Mouse (Mus musculus): ENCODE results near the gene Dot1l. TPM values are rescaled to one million over a fixed set of nuclear protein-coding genes. Genes with fewer than 3 reads are reported as not detected.

Gene Dot1l
- polyA plus RNA-seq, 1 experiment from 2014 or later: 28.2 TPM

DNA sequence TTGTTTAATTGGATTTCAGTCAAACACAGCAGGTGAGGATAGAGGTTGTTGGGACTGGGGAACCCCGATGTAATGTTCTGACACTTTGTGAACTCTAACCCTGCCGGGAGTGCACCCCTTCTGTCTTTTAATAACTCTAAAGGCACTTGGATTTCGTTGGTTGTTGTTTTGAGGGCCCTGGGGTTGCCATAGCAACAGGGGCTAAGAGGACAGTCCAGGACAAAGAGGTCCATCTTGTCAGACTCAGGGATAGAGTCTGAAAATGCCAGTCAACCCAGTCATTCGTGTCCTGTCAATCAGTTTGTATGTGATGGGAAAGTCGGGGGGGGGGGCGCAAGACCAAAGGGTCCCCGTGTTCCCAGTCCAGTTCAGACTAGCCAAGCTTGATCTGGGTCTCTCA is 77.8 kb downstream of the Dot1l start:
- H3K4me1 ChIP-seq (replicated peaks; ENCODE audit: control insufficient read depth, insufficient read depth, low read length): peaks cover 34% of the 10 kb centered on the region
- ATAC-seq (replicated peaks; ENCODE audit: low FRiP score): no peak

DNA sequence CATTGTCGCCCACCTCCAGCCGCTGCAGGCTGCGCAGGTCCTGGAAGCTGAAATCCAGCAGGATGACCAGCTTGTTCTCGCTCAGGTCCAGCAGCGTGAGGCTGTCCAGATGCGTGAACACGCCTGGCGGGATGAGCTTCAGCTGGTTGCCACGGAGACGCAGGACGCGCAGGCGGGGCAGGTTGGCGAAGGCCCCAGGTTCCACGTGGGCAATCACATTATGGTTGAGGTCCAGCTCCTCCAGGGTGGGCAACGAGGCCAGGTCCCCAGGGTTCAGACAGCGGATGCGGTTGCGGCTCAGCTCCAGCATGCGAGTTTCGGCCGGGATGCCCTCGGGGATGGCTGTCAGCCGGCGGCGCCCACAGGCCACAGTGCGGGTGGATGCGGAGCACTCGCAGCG is 80.6 kb downstream of the Dot1l start:
- 0 out of 2 replicates have a peak overlapping the region, but pooled peaks have one; percentile 8 for H3K4me3 ChIP-seq (ENCODE audit: low read depth, low read length)
- no peak for DNase-seq (ENCODE audit: low spot score)
- no peaks in the 10 kb centered on the region for H3K9me3 ChIP-seq (ENCODE audit: control insufficient read depth, low read length)
- no peak overlapping the region for H3K27ac ChIP-seq (ENCODE audit: low read depth, low read length)
- H3K4me2 ChIP-seq: no peak overlapping the region
- peaks cover 12% of the 10 kb centered on the region for H3K4me1 ChIP-seq (replicated peaks; ENCODE audit: control insufficient read depth, insufficient read depth, low read length)
- WGBS: 48% methylated on average over 30 of the region's 30 CpGs
- H3K36me3 ChIP-seq (ENCODE audit: control insufficient read depth, insufficient read depth, low read length): no peaks in the 10 kb centered on the region; the same call in 1 of the 2 replicates
- 0 out of 2 replicates have a peak overlapping the region, but pooled peaks have one; percentile 34 for H3K9ac ChIP-seq (ENCODE audit: low read depth, low read length)
- ATAC-seq (replicated peaks; ENCODE audit: low FRiP score): no peak
- peaks cover 59% of the 10 kb centered on the region for H3K27me3 ChIP-seq (replicated peaks; ENCODE audit: control insufficient read depth, insufficient read depth, low read length)

More for the DNA sequence above, 77.8 kb downstream of the Dot1l start:
- Histone ChIP-seq H3K4me3 (ENCODE audit: low read depth, low read length) (no peak overlapping the region), H3K27ac (ENCODE audit: low read depth, low read length) (no peak overlapping the region), H3K27me3 (replicated peaks; ENCODE audit: control insufficient read depth, insufficient read depth, low read length) (peaks cover 51% of the 10 kb centered on the region), H3K36me3 (ENCODE audit: control insufficient read depth, insufficient read depth, low read length) (peaks cover 12% of the 10 kb centered on the region), H3K9me3 (ENCODE audit: control insufficient read depth, low read length) (no peaks in the 10 kb centered on the region), H3K4me2 (no peak overlapping the region), H3K9ac (ENCODE audit: low read depth, low read length) (no peak overlapping the region)
- no peak for DNase-seq (ENCODE audit: low spot score)
- 75% methylated on average over 7 of the region's 7 CpGs for WGBS

DNA sequence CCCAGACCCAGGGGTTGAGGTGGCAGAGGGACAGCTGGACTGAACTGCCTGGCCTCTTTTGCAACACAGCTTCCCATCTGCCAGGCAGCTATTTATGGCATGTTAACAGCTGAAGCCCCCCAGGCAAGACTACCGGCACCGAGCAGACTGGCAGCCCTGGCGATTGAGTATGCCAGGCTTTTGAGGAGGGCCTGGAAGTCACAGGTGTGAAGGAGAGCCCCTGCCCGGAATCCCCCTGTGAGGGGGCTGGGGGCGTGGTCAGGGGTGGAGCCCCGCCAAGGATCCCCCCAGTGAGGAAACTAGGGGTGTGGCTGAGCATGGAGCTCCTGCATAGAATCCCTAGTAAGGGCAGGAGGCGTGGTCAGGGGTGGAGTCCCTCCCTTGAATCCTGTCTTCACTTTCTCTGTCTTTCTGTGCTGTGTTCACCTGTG is 82.0 kb downstream of the Dot1l start:
- no peak overlapping the region for H3K27ac ChIP-seq (ENCODE audit: low read depth, low read length)
- H3K36me3 ChIP-seq (ENCODE audit: control insufficient read depth, insufficient read depth, low read length): no peaks in the 10 kb centered on the region; the same call in 1 of the 2 replicates
- no peak overlapping the region for H3K4me3 ChIP-seq (ENCODE audit: low read depth, low read length)
- H3K9me3 ChIP-seq (ENCODE audit: control insufficient read depth, low read length): no peaks in the 10 kb centered on the region
- H3K4me2 ChIP-seq: no peak overlapping the region
- no peak overlapping the region for H3K9ac ChIP-seq (ENCODE audit: low read depth, low read length)
- H3K4me1 ChIP-seq (replicated peaks; ENCODE audit: control insufficient read depth, insufficient read depth, low read length): no peaks in the 10 kb centered on the region
- no peak for DNase-seq (ENCODE audit: low spot score)
- H3K27me3 ChIP-seq (replicated peaks; ENCODE audit: control insufficient read depth, insufficient read depth, low read length): peaks cover 71% of the 10 kb centered on the region
- 50% methylated on average over 7 of the region's 7 CpGs for WGBS
- no peak; the same call in 1 of the 2 replicates for ATAC-seq (replicated peaks; ENCODE audit: low FRiP score)

DNA sequence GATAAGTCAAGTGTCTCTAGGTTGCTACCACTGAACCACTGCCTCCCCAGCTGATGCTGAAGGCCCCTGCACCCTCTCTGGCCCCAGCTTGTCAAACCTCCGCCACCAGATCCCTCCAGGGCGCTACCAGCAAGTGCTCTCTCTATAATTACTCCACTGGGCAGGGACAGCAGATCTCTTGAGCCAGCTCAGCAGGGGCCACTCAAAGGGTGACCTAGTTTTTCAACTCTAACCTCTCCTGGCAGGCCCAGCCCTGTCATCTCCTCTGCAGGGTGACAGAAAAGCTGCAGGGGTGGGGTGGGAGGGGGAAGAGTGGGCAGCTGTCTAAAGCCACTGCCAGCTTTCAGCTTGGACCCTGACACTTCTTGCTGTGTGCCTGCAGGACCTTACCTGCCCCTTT is 82.8 kb downstream of the Dot1l start:
- H3K9me3 ChIP-seq (ENCODE audit: control insufficient read depth, low read length): no peaks in the 10 kb centered on the region
- DNase-seq (ENCODE audit: low spot score) (no peak), ATAC-seq (replicated peaks; ENCODE audit: low FRiP score) (no peak)
- peaks cover 76% of the 10 kb centered on the region for H3K27me3 ChIP-seq (replicated peaks; ENCODE audit: control insufficient read depth, insufficient read depth, low read length)
- no peaks in the 10 kb centered on the region for H3K36me3 ChIP-seq (ENCODE audit: control insufficient read depth, insufficient read depth, low read length)
- H3K4me2 ChIP-seq: no peak overlapping the region
- WGBS: 30% methylated on average over 2 of the region's 2 CpGs
- no peaks in the 10 kb centered on the region for H3K4me1 ChIP-seq (replicated peaks; ENCODE audit: control insufficient read depth, insufficient read depth, low read length)
- H3K27ac ChIP-seq (ENCODE audit: low read depth, low read length): no peak overlapping the region
- no peak overlapping the region for H3K9ac ChIP-seq (ENCODE audit: low read depth, low read length)
- no peak overlapping the region for H3K4me3 ChIP-seq (ENCODE audit: low read depth, low read length)

- H3K9ac ChIP-seq (ENCODE audit: low read depth, low read length): no peak overlapping the region
- H3K4me2 ChIP-seq: no peak overlapping the region
- H3K9me3 ChIP-seq (ENCODE audit: control insufficient read depth, low read length): no peaks in the 10 kb centered on the region
- H3K27me3 ChIP-seq (replicated peaks; ENCODE audit: control insufficient read depth, insufficient read depth, low read length): peaks cover 77% of the 10 kb centered on the region
- no peaks in the 10 kb centered on the region for H3K36me3 ChIP-seq (ENCODE audit: control insufficient read depth, insufficient read depth, low read length)
- no peak overlapping the region for H3K4me3 ChIP-seq (ENCODE audit: low read depth, low read length)
- 67% methylated on average over 2 of the region's 2 CpGs for WGBS
- DNase-seq (ENCODE audit: low spot score): no peak
- no peak overlapping the region for H3K27ac ChIP-seq (ENCODE audit: low read depth, low read length)
- no peak for ATAC-seq (replicated peaks; ENCODE audit: low FRiP score)
- H3K4me1 ChIP-seq (replicated peaks; ENCODE audit: control insufficient read depth, insufficient read depth, low read length): no peaks in the 10 kb centered on the region
These were observed 83.4 kb downstream of the Dot1l start for GRCm38 (mm10) chr10:80838346-80838912.

DNA sequence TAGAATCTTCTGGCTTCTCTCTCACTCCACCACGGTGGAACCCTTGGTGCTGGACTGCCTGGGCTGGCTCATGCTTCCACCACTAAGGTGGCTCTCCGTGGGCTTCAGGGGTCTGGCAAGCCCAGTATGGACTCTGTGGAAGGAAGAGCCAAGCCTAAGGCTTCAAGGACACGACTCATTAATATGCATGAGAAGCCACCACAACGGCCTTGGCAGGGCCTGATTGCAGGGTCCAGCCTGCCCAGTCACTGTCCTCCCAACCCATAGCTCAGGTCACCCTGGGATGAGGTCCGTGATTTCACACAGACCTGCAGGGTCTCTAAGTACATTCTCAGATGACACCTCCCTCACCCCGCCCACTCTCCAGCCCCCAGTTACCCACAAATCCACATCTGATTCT is 84.8 kb downstream of the Dot1l start:
- WGBS: 58% methylated on average over 6 of the region's 6 CpGs
- H3K4me3 ChIP-seq (ENCODE audit: low read depth, low read length): no peak overlapping the region
- 0 out of 2 replicates have a peak, but pooled peaks cover 3% of the 10 kb centered on the region for H3K4me1 ChIP-seq (replicated peaks; ENCODE audit: control insufficient read depth, insufficient read depth, low read length)
- no peak overlapping the region for H3K27ac ChIP-seq (ENCODE audit: low read depth, low read length)
- peaks cover 77% of the 10 kb centered on the region for H3K27me3 ChIP-seq (replicated peaks; ENCODE audit: control insufficient read depth, insufficient read depth, low read length)
- no peak overlapping the region for H3K9ac ChIP-seq (ENCODE audit: low read depth, low read length)
- H3K36me3 ChIP-seq (ENCODE audit: control insufficient read depth, insufficient read depth, low read length): no peaks in the 10 kb centered on the region
- ATAC-seq (replicated peaks; ENCODE audit: low FRiP score) (no peak), DNase-seq (ENCODE audit: low spot score) (no peak)
- no peaks in the 10 kb centered on the region for H3K9me3 ChIP-seq (ENCODE audit: control insufficient read depth, low read length)
- H3K4me2 ChIP-seq: no peak overlapping the region

GRCm38 (mm10) chr10:80841685-80842084 is 86.7 kb downstream of the Dot1l start:
- Histone ChIP-seq H3K36me3 (ENCODE audit: control insufficient read depth, insufficient read depth, low read length) (no peaks in the 10 kb centered on the region), H3K27ac (ENCODE audit: low read depth, low read length) (no peak overlapping the region), H3K4me3 (ENCODE audit: low read depth, low read length) (no peak overlapping the region), H3K27me3 (replicated peaks; ENCODE audit: control insufficient read depth, insufficient read depth, low read length) (peaks cover 76% of the 10 kb centered on the region), H3K9ac (ENCODE audit: low read depth, low read length) (no peak overlapping the region), H3K4me1 (replicated peaks; ENCODE audit: control insufficient read depth, insufficient read depth, low read length) (0 out of 2 replicates have a peak, but pooled peaks cover 3% of the 10 kb centered on the region), H3K4me2 (no peak overlapping the region), H3K9me3 (ENCODE audit: control insufficient read depth, low read length) (no peaks in the 10 kb centered on the region)
- ATAC-seq (replicated peaks; ENCODE audit: low FRiP score) (no peak), DNase-seq (ENCODE audit: low spot score) (no peak)
- 76% methylated on average over 2 of the region's 2 CpGs for WGBS

DNA sequence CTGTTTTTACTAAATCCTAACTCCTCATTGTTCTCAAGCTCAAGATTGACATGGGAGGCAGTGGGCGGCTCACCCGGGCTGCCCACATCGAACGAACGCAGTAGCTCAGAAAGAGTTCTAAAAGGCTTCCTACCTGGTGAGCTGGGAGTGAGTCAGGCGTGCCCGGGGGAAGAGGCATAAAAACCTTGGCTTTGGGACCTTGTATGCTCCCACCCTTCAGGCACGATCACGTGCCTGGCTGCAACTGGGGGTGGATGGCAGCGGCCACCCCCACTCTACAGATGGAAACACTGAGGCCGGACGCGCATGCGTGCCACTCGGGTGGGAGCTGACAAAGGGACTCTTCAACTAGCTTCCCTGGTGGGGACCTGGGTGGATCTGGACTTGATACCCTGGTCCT is 87.3 kb downstream of the Dot1l start:
- no peak for ATAC-seq (replicated peaks; ENCODE audit: low FRiP score)
- no peak overlapping the region for H3K4me2 ChIP-seq
- no peaks in the 10 kb centered on the region for H3K9me3 ChIP-seq (ENCODE audit: control insufficient read depth, low read length)
- H3K4me3 ChIP-seq (ENCODE audit: low read depth, low read length): no peak overlapping the region
- no peak for DNase-seq (ENCODE audit: low spot score)
- no peak overlapping the region for H3K9ac ChIP-seq (ENCODE audit: low read depth, low read length)
- peaks cover 70% of the 10 kb centered on the region for H3K27me3 ChIP-seq (replicated peaks; ENCODE audit: control insufficient read depth, insufficient read depth, low read length)
- H3K36me3 ChIP-seq (ENCODE audit: control insufficient read depth, insufficient read depth, low read length): no peaks in the 10 kb centered on the region
- WGBS: 76% methylated on average over 15 of the region's 15 CpGs
- no peak overlapping the region for H3K27ac ChIP-seq (ENCODE audit: low read depth, low read length)
- H3K4me1 ChIP-seq (replicated peaks; ENCODE audit: control insufficient read depth, insufficient read depth, low read length): 0 out of 2 replicates have a peak, but pooled peaks cover 3% of the 10 kb centered on the region
